Mouse (Mus musculus) heart, adult 2 months (tissue): Measurements from ENCODE around the gene Baz2b.

Source experiments
- EP300 ChIP-seq: fragments of 200-500 bp; IDR thresholded peaks from 2 replicates; pipeline ENCODE4 v1.6.1; 2011; ENCODE audit warnings: low read depth, low read length, control low read depth; ENCODE audit not compliant: insufficient read depth
- POLR2A ChIP-seq: fragments of 200-500 bp; IDR thresholded peaks from 2 replicates; pipeline ENCODE4 v1.6.1; 2011; ENCODE audit warnings: mild to moderate bottlenecking, low read depth, low read length, control low read depth; ENCODE audit not compliant: insufficient read depth

DNA sequence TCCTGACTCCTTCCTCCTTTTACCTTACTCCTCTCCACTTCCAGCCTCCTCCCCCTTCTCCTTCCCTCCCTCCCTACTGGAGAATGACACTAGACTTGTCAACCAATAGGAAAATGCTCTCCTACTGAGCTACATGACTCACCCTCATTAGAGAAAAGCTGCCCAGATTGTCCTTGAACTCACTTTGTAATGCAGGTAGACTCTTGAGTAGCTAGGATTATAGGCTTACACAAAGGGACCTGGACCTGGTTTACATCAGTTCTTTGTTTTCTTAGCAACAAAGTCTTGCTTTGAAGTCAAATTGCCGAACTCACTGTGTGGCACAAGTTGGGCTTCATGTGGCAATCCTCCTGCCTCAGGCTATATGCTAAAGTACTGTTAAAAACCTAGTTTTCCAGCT is 12.8 kb downstream of the Baz2b start:
- TF ChIP-seq POLR2A (no peak), EP300 (no peak)
